Mouse (Mus musculus) neutrophil, adult 5-6 weeks (primary cell): ENCODE results near the gene 2610021A01Rik. TPM values are rescaled to one million over a fixed set of nuclear protein-coding genes. Genes with fewer than 3 reads are reported as not detected.
"Not testable (repeated sequence)": the region's sequence is repeated elsewhere in the genome, so short reads cannot be mapped to it uniquely, and the experiment has no call there.

Source experiments
- ATAC-seq: fragments of 151-379, 151-347 bp; 2 replicates; pipeline ENCODE4 v1.8.0; 2017; ENCODE audit warnings: mild to moderate bottlenecking, moderate TSS enrichment; ENCODE audit not compliant: insufficient number of reproducible peaks, poor library complexity, low FRiP score, severe bottlenecking; ENCODE audit errors: extremely low read depth
- total RNA-seq: library from RNA; stranded (forward); fragments of 200-1000 nt; gene quantifications from 2 replicates; pipeline ENCODE4 v1.2.3, GENCODE M21; 2017

2610021A01Rik gene
- total RNA-seq: 21.1 and 22.7 TPM in 2 replicates

DNA sequence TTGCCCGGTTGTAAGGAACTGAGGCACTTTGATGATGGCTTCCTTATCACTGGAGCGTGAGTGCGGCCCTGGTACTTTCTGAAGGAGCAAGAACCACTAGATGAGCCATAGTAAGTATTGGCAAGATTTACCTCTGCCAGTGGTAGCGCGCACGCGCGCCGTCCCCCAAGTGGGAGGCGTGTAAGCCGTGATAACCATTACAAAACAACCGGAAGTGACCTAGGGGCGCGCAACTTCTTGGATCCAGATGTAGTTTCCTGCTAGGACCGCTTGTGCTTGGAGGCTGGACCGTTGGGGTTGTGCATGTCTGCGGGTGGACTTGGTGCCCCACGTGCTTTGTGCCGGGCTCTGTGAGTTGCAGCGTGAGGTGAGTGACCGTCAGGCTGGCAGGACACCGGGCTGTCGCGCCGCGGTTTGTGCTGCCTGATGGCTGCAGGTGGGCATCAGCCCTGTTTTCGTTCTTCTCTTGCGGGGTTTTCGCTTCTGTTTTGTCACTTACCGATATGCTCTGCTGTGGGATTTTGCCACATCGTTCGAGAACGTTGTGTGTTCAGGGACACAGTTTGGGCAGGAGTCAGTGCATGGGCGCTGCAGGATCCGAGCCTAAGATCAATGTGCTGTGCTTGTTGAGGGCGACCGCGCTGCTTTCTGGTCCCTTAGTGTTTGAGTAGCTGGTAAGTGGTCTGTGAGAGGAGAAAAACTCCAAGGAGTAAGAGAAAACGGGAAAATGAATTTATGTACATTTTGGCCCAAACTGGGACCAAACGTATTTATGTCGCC, at the start of gene 2610021A01Rik:
Gene 2610021A01Rik (plus strand): TSS at position 197 of the 780 bp plus-strand sequence.
- ATAC-seq: peak; percentile 97

- ATAC-seq: no peak
Observed at GRCm38 (mm10) chr7:41560681-41561080, 38.3 kb upstream of the 2610021A01Rik start.

- ATAC-seq: not testable (repeated sequence)
Observed at GRCm38 (mm10) chr7:41573562-41573961, 25.5 kb upstream of the 2610021A01Rik start, which contains the start of gene Gm6871. TSS of gene Gm6871 (minus strand) at chr7:41573662.

GRCm38 (mm10) chr7:41577956-41578355, 21.1 kb upstream of the 2610021A01Rik start:
- no peak for ATAC-seq

DNA sequence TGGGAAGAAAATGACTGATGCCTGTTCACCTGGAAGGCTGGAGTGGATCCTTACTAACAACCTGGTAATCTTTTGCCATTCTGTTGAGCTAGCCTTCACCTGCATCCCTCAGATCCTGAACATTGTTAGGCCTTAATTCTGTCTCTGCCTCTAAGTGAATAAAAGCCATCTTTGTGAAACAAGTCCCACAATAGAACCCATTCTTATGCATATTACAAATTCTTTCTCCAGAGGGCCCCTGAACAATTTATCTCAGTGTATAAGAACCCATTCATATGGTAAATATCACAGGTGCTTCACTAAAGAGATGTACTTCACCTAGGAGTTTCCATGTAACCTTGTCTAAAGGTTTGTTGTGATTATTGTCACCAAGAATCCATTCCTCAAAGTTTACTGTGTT, 17.0 kb upstream of the 2610021A01Rik start:
- no peak for ATAC-seq

DNA sequence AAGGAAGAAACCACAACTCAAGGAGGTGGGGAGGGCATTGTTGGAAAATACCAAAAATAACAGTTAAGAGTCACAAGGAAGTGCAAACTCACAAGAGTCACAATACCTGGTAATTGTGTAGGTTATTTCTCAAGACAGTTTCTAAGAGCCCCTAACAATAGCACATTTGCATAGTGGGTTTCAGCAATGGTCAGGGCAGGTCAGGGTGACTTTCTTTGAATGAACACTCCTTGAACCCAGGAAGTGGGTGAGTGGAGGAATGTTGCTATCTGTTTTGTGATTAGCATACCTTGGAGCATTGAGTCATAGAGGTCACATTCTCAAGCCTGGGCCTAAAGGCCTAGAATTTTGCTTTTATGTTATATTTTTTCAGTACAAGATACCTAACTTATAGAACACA, 11.2 kb upstream of the 2610021A01Rik start:
- not testable (repeated sequence) for ATAC-seq

- no peak for ATAC-seq
Observed at GRCm38 (mm10) chr7:41598615-41599014, 415 bp upstream of the 2610021A01Rik start.

DNA sequence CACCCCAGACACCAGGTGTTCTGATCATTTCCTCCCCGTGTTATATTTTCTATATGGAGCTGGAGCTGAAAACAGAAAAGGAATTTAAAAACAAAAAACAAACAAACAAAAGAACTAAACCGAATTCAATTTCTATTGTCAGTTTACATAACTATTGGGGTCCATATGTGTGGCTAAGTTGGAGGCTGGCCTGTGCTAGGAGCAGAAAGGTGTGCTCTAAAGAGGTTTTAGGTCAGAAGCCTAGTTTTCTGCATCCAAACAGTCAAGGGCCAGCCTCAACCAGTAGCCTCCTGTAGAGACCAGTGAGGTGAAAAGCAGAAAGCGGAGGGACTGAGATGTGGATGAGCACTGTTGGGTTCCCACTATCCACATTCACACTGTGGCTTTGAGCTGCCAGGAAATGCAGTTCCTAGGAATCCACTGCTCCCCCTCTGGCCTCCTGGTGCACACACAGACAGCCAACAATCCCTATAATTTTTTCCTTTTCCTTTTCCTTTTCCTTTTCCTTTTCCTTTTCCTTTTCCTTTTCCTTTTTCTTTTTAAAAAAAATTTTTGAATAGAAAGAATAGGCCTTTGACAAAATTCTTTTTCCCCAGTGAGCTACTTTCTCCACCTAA, 1.0 kb downstream of the 2610021A01Rik start:
- no peak for ATAC-seq

DNA sequence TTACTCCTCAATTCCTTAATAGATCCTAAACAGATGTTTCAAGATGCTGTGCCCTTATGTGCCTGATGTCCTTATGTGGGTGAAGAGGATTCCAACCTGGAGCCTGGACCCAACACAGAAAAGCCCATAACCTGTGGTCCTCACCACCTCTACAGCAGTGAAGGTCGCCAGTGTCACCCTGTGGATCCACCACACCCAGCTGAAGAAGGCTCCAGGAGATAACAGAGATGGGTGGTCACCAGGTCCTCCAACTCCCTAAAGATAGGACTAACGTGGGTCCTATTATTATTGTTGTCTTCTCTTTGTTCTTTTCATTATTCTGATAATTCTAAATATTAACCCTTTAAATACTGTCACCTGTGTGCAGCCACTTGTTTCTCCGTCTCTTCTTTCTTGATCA, 12.6 kb downstream of the 2610021A01Rik start:
- no peak for ATAC-seq

GRCm38 (mm10) chr7:41616241-41616640, 17.2 kb downstream of the 2610021A01Rik start:
- not testable (repeated sequence) for ATAC-seq

GRCm38 (mm10) chr7:41632409-41633220, 33.6 kb downstream of the 2610021A01Rik start, which contains the start of gene Zfp788:
TSS of gene Zfp788 (plus strand) at chr7:41633203.
- peak; percentile 80 for ATAC-seq

- ATAC-seq: peak; percentile 89
Observed at GRCm38 (mm10) chr7:41633221-41633984, 34.4 kb downstream of the 2610021A01Rik start.

DNA sequence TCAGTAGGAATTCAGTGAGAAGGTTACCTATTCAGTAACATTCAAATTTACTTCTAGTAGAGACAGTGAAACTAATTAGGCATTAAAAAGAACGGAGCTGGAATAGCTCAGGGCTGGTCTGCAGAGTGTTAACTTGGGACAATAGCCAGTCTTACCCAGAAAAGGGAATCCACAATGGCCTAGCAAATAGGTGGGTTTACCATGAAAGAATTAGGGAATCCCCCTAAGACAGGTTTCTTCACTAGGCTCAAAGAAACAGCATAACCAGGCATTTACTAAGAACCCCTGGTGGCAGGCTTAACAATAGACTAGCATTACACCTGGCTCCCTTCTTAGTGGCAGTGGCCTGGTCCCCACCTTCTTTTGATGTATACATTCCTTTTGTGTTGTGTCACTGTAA, 75.3 kb downstream of the 2610021A01Rik start:
- ATAC-seq: not testable (repeated sequence)

Other genes with a start within 250 kb of the 2610021A01Rik start
- gene AI987944, start 205.9 kb upstream of the 2610021A01Rik start, total RNA-seq: 29.8 and 36.1 TPM in 2 replicates
- 0.23 and 0.25 TPM in 2 replicates for gene Vmn2r57, start 150.5 kb upstream of the 2610021A01Rik start, total RNA-seq
- 0.12 and 0.23 TPM in 2 replicates for gene Gm20449, start 99.8 kb upstream of the 2610021A01Rik start, total RNA-seq
- gene AW146154, start 99.3 kb upstream of the 2610021A01Rik start, total RNA-seq: 10.9 and 11.3 TPM in 2 replicates
- not detected in 2 replicates for gene Gm6871, start 25.6 kb upstream of the 2610021A01Rik start, total RNA-seq
- gene Zfp788, start 34.0 kb downstream of the 2610021A01Rik start, total RNA-seq: 7.3 and 9.2 TPM in 2 replicates